Mouse (Mus musculus) cortical plate, adult 2 months (tissue): Measurements from ENCODE around the gene 9130230L23Rik. TPM values are rescaled to one million over a fixed set of nuclear protein-coding genes. Genes with fewer than 3 reads are reported as not detected.

ENCODE experiments used
- H3K27ac ChIP-seq: fragments of 200-500 bp; 2 replicates; pipeline ENCODE4 v1.5.1; 2012; ENCODE audit warnings: low read length, control low read depth, inconsistent platforms; ENCODE audit not compliant: insufficient read depth
- H3K4me1 ChIP-seq: fragments of 200-500 bp; 2 replicates; pipeline ENCODE4 v1.6.1; 2011; ENCODE audit warnings: low read length; ENCODE audit not compliant: control insufficient read depth, insufficient read depth
- H3K4me3 ChIP-seq: fragments of 200-500 bp; 2 replicates; pipeline ENCODE4 v1.5.1; 2011; ENCODE audit warnings: mild to moderate bottlenecking, low read length, control low read depth; ENCODE audit not compliant: insufficient read depth
- CTCF ChIP-seq: fragments of 200-500 bp; IDR thresholded peaks from 2 replicates; pipeline ENCODE4 v1.5.1; 2011; ENCODE audit warnings: mild to moderate bottlenecking, control low read depth, low read length; ENCODE audit not compliant: insufficient read depth; ENCODE audit errors: extremely low read depth
- POLR2A ChIP-seq: fragments of 200-500 bp; IDR thresholded peaks from 2 replicates; pipeline ENCODE4 v1.6.1; 2011; ENCODE audit warnings: mild to moderate bottlenecking, low read length, control low read depth; ENCODE audit not compliant: insufficient read depth; ENCODE audit errors: extremely low read depth
- polyA plus RNA-seq: library from polyadenylated mRNA; depleted of rRNA; stranded (reverse); fragments of >200 nt; gene quantifications from 2 replicates; pipeline ENCODE4 v1.2.3, GENCODE M21; 2012

The 9130230L23Rik gene
- polyA plus RNA-seq, 1 experiment, result 0.06 TPM

DNA sequence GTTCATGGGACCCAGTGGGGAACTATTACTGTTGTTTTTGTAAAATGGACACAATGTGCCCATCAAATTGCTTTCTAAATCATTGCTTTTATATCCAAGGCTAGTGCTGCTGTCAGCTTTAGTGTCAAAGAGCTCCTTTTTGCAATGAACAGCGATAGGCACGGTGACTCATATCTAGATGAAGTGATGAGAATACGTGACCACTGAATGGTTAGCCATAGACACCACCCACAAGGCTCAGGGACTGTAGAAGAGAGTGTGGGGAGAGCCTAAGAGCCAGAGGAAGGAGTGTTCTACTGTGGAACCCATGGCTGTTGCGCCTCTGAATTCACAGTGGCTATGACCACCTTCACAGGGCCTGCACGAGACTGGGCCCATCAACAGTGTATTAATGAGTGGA, 17.7 kb downstream of the 9130230L23Rik start:
- no peak for TF ChIP-seq CTCF
- no peak for TF ChIP-seq POLR2A
- H3K4me1 ChIP-seq, result no peaks in the 10 kb centered on the region
- no peak overlapping the region for H3K4me3 ChIP-seq
- H3K27ac ChIP-seq, result no peak overlapping the region

DNA sequence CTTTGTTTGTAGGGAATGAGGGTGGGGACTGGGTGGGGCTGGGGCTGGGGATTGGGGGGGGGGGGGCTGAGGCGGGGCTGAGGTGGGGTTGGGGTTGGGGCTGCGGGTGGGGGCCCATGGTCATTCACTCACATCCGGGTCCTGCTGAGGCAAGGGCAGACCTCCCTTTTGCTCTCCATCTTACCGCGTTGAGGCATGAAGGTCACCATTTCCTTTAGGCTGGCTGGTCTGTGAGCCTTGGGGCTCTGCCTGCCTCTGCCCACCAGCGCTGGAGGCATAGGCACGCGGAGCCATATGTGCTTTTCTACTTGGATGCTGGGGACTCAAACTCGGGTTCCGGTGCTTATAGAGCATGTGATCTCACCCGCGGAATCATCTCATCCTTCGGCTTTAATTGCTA, 28.4 kb downstream of the 9130230L23Rik start:
- no peak overlapping the region for H3K4me3 ChIP-seq
- H3K4me1 ChIP-seq, result no peaks in the 10 kb centered on the region
- TF ChIP-seq POLR2A (no peak), CTCF (no peak)
- no peak overlapping the region for H3K27ac ChIP-seq

DNA sequence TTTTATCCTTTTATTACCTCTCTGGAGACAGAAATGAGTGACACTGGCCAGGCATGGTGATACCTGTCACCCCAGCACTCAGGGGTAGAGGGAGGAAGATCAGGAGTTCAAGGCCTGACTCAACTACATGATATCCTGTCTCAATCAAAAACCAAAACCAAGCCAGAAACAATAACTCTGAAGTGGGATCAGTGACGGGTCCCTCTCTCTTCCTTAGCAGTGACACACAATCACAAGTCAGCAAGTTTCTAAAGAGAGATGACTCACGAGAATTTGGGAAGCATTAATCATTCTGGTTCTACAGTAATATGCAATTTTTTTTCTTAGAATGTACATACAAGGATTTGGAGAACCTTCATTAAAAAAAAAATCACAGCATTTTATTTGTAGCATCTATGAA, 30.9 kb downstream of the 9130230L23Rik start:
- no peak overlapping the region for H3K4me3 ChIP-seq
- no peak overlapping the region for H3K27ac ChIP-seq
- TF ChIP-seq CTCF, result no peak
- no peak for TF ChIP-seq POLR2A
- H3K4me1 ChIP-seq, result no peaks in the 10 kb centered on the region

DNA sequence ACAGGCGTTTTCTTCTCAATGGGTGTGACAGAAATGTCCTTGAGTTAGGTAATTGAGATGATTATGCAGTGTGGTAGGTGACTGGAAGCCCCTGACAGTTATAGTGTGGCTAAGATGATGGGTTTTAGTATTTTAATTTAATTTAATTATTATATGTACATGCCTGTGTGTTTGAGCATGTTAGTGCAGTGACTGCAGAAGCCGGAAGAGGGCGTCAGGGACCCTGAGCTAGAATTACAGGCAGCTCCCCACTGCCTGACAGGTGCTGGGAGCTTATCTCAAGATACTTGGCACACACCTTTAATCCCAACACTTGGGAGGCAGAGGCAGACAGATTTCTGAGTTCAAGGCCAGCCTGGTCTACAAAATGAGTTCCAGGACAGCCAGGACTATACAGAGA, 36.1 kb downstream of the 9130230L23Rik start:
- no peak overlapping the region for H3K4me3 ChIP-seq
- TF ChIP-seq POLR2A (no peak), CTCF (no peak)
- H3K27ac ChIP-seq, result no peak overlapping the region
- 0 out of 2 replicates have a peak, but pooled peaks cover 3% of the 10 kb centered on the region for H3K4me1 ChIP-seq

DNA sequence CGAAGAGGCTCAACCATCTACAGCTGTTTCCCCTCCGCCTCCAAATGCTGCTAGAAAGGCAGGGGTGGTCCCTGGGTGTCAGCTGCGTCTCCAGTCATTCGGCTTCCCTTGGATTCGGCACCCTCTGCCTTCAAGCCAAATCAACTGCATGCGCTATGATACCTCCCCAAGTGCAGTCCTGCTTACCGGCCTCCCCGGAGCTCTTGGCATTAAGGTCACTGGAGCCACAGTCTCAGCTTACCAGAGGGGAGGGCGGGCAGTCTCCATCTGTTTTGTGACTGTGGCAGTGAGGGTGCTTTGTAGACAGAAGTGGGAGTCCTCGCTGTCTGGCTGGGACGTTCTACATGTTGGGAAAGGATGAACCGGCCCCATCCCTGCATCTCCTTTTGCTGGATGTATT, 37.0 kb downstream of the 9130230L23Rik start:
- Histone ChIP-seq H3K4me1 (0 out of 2 replicates have a peak, but pooled peaks cover 3% of the 10 kb centered on the region), H3K27ac (no peak overlapping the region), H3K4me3 (no peak overlapping the region)
- TF ChIP-seq CTCF (no peak), POLR2A (no peak)

DNA sequence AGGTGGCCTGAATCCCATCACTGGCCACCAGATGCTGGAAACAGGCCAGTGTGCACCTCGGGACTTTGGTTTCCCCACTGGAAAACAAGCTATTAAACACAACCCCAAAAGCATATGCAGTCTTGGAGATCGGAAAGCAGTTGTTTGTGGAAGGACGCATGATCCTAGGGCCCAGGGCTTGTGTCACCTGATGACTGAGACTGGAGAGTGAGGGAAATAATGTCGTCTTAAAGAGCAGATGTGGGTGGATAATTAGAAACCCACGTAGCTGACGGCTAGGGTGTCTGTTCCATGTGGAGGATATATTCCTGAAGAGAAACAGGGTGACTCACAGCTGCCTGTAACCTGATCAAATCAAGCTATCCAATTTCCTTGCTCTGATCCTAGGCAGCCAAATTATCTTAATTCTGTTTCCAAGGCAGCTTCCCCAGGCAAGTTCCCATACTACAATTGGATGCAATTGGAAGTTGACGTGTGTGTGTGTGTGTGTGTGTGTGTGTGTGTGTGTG, 38.3 kb downstream of the 9130230L23Rik start:
- TF ChIP-seq CTCF, result no peak
- TF ChIP-seq POLR2A, result no peak
- Histone ChIP-seq H3K4me3 (no peak overlapping the region), H3K27ac (no peak overlapping the region), H3K4me1 (0 out of 2 replicates have a peak, but pooled peaks cover 3% of the 10 kb centered on the region)

DNA sequence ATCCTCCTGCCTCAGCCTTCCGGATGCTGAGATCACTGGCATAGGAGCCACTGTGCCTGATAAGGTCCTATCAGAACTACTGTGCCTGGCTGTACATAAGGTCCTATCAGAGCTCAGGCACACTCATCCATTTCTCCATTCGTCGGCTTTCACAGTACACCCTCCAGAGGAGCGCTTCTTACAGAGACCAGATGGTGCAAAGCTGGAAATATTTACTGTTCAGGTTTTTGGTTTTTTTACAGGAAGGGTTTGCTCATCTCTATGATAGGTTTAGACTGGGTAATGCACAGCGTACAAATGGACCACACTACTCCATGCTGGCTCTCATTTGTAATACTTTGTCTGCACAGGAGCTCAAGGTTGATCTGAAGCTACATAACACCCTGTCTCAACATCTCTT, 40.8 kb downstream of the 9130230L23Rik start:
- no peak overlapping the region for H3K4me3 ChIP-seq
- H3K27ac ChIP-seq, result no peak overlapping the region
- no peak for TF ChIP-seq CTCF
- TF ChIP-seq POLR2A, result no peak
- H3K4me1 ChIP-seq, result 0 out of 2 replicates have a peak, but pooled peaks cover 3% of the 10 kb centered on the region

DNA sequence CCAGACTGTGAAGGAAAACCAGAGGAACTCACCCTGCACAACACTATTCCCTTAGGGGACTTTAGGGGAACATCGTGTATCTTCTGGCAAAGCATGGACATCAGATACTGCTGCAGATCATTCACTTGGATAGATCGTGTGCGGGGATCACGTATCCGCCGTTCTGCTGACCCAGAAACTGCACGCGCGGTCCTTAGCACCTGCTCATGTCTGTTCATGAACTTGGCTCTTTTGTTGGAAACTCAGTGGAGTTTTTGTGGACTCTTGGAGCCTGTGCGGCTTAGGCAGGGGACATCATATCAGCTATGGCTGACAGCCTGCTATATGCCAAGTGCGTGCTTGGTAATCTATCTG, 43.5 kb downstream of the 9130230L23Rik start:
- Histone ChIP-seq H3K4me1 (0 out of 2 replicates have a peak, but pooled peaks cover under 1% of the 10 kb centered on the region), H3K27ac (no peak overlapping the region), H3K4me3 (no peak overlapping the region)
- no peak for TF ChIP-seq POLR2A
- TF ChIP-seq CTCF, result no peak

DNA sequence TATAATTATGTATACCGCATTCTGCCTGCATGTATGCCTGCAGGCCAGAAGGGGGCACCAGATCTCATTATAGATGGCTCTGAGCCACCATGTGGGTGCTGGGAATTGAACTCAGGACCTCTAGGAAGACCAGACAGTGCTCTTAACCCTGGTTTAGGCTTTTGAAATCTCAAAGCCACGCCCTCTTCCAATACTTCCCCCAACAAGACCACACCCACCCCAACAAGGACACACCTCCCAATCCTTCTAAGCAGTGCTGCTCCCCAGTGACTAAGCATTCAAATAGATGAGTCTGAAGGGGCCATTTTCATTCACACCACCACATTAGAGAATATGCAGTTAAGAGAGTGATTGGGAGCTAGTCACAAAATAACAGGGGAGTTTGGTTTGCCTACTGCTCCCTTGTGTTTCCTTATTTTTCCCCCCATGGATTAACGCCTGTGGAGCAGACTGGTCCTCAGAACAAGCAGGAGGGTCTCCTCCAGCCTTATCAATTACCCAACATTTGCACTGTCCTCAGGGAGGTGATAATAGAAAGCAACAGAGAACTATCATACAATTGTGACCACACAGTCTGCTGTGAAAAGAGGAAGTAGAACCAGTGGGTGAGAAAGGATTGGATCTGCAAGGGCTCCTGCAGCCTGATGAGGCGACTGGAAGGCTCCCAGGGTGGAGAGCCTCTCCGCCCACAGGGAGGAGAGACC, 44.0 kb downstream of the 9130230L23Rik start:
- Histone ChIP-seq H3K4me1 (no peaks in the 10 kb centered on the region), H3K27ac (no peak overlapping the region)
- TF ChIP-seq CTCF, result no peak
- no peak for TF ChIP-seq POLR2A

DNA sequence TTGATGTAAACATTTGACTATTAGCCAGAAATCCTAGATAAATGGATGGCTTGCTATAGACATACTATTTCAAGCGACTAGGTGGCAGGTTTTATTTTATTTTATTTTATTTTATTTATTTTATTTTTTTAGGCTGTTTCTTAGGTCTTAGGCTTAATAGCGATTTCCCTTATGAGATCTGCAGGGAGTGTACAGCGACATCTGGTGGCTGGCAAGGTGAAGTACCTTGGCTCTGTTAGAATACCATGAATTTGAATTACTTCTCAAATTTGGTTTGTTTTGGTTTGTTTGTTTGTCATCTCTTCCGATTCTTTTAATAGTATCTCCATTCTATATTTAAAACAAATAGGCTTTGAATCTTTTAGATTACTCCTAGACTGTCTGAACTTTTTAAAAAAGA, 45.5 kb downstream of the 9130230L23Rik start:
- Histone ChIP-seq H3K27ac (no peak overlapping the region), H3K4me1 (peaks cover 2% of the 10 kb centered on the region; the same call in 1 of the 2 replicates), H3K4me3 (no peak overlapping the region)
- TF ChIP-seq CTCF, result peak; percentile 79
- no peak for TF ChIP-seq POLR2A

More for the DNA sequence above, 44.0 kb downstream of the 9130230L23Rik start:
- H3K4me3 ChIP-seq, result no peak overlapping the region
